Mouse (Mus musculus): ENCODE results near the gene Chst4. TPM values are rescaled to one million over a fixed set of nuclear protein-coding genes. Genes with fewer than 3 reads are reported as not detected.
"Not testable (repeated sequence)": the region's sequence is repeated elsewhere in the genome, so short reads cannot be mapped to it uniquely, and the experiment has no call there.

Gene Chst4
- polyA plus RNA-seq, 1 experiment from 2014 or later: 1.9 TPM

DNA sequence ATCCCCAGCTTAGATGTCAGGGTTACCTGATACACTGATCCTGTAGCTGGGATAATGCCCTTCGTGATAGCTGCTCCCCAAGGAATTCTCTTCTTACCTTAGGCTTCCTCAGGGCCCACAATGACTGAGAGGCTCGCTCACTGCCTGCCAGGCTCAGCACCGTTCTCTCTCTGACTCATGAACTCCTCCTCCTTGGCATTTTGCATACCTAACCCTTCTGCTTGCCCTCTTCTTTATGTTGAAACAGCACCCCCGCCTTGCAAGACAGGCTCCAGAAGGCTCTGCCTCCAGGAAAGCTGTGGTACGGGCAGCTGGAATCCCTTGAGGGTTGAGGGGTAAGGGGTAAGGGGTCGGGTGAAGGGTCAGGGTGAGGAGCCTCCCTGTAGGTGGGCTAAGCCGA lies 324 bp downstream of the Chst4 start:
- Histone ChIP-seq H3K27ac (ENCODE audit: low read length) (no peak overlapping the region), H3K9me3 (ENCODE audit: low read length) (no peaks in the 10 kb centered on the region), H3K36me3 (ENCODE audit: insufficient read depth, low read length) (no peaks in the 10 kb centered on the region), H3K27me3 (replicated peaks; ENCODE audit: insufficient read depth, low read length) (no peaks in the 10 kb centered on the region), H3K4me3 (ENCODE audit: low read depth, low read length) (no peak overlapping the region), H3K4me2 (replicated peaks; ENCODE audit: low read depth, low read length) (no peak overlapping the region), H3K4me1 (ENCODE audit: insufficient read depth, low read depth, low read length) (no peaks in the 10 kb centered on the region), H3K9ac (replicated peaks; ENCODE audit: low read depth) (no peak overlapping the region)
- DNase-seq (ENCODE audit: low spot score): peak; percentile 66
- peak; percentile 70 for ATAC-seq
- 19% methylated on average over 7 of the region's 7 CpGs for WGBS
- TF ChIP-seq EP300 (IDR thresholded peaks at IDR 0.05) (no peak), CTCF (IDR thresholded peaks at IDR 0.05) (no peak)

DNA sequence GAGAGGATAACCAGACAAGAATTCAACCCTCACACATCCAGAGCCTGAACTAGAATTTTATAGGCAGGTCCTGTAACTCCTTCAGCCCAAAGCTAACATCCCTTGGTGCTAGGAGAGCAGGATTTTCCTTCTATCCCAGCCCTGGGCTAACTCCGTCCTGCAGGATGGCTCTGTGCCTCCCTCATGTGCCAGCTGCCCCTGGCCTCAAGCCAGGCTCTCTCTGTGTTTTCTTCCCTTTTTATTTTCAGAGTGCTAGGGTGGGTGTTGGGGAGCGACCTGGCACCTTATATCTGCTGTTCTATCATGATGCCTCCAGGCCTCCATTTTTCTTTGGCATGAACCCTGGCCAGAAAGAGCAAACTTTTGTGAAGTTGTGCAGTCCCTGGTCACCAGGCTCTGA lies 3.4 kb downstream of the Chst4 start:
- no peak overlapping the region for H3K9ac ChIP-seq (replicated peaks; ENCODE audit: low read depth)
- DNase-seq (ENCODE audit: low spot score): no peak
- H3K4me2 ChIP-seq (replicated peaks; ENCODE audit: low read depth, low read length): no peak overlapping the region
- no peaks in the 10 kb centered on the region for H3K36me3 ChIP-seq (ENCODE audit: insufficient read depth, low read length)
- no peaks in the 10 kb centered on the region for H3K4me1 ChIP-seq (ENCODE audit: insufficient read depth, low read depth, low read length)
- H3K9me3 ChIP-seq (ENCODE audit: low read length): no peaks in the 10 kb centered on the region
- H3K4me3 ChIP-seq (ENCODE audit: low read depth, low read length): no peak overlapping the region
- ATAC-seq: no peak
- no peak overlapping the region for H3K27ac ChIP-seq (ENCODE audit: low read length)
- whole genome bisulfite sequencing: 34% methylated on average over 2 of the region's 2 CpGs
- no peaks in the 10 kb centered on the region for H3K27me3 ChIP-seq (replicated peaks; ENCODE audit: insufficient read depth, low read length)
- no peak for TF ChIP-seq EP300 (IDR thresholded peaks at IDR 0.05)
- no peak for TF ChIP-seq CTCF (IDR thresholded peaks at IDR 0.05)

DNA sequence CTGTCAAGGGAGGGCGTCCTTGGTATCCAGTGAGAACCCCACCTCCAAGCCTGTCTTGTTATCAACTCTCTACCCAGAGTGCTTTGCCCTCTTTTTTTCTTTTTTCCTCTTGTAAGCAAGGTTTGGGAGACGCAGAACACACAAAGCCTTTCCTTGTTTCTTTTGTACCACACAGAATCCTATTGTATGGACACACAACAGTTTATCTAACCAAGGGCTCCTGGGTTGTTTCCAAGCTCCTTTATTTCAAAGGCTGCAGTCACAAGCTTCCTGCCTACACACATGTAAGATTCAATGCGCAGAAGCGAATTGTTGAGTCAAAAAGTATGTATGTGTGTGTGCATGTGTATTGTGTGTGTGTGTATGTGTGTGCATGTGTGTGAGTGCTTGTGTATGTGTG lies 5.2 kb downstream of the Chst4 start:
- no peak overlapping the region for H3K9ac ChIP-seq (replicated peaks; ENCODE audit: low read depth)
- no peaks in the 10 kb centered on the region for H3K27me3 ChIP-seq (replicated peaks; ENCODE audit: insufficient read depth, low read length)
- no peak overlapping the region for H3K4me3 ChIP-seq (ENCODE audit: low read depth, low read length)
- TF ChIP-seq CTCF (IDR thresholded peaks at IDR 0.05) (no peak), EP300 (IDR thresholded peaks at IDR 0.05) (no peak)
- H3K9me3 ChIP-seq (ENCODE audit: low read length): no peaks in the 10 kb centered on the region
- ATAC-seq: no peak
- no peaks in the 10 kb centered on the region for H3K36me3 ChIP-seq (ENCODE audit: insufficient read depth, low read length)
- WGBS: 67% methylated on average over 4 of the region's 4 CpGs
- no peak overlapping the region for H3K27ac ChIP-seq (ENCODE audit: low read length)
- no peaks in the 10 kb centered on the region; the same call in 1 of the 2 replicates for H3K4me1 ChIP-seq (ENCODE audit: insufficient read depth, low read depth, low read length)
- no peak for DNase-seq (ENCODE audit: low spot score)
- no peak overlapping the region for H3K4me2 ChIP-seq (replicated peaks; ENCODE audit: low read depth, low read length)

DNA sequence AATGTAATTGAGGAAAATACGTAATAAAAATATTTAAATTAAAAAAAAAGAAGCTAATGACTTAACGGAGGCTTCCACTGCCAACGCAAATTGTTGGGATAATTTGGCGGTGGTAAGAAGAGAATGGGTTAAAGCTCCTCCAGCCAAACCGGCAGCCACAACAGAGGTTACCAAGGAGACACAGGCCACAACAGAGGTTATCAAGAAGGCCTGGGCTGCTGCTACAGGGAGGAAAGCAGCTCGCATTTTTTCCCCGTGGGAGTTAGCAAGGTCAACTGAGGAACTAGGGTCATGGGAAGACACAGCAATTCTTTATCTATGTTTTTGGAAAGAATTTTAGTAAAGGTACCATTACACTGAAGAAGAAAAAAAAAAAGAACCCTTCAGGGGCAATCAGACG lies 5.8 kb downstream of the Chst4 start:
- not testable (repeated sequence) for H3K9ac ChIP-seq (replicated peaks; ENCODE audit: low read depth); H3K4me3 ChIP-seq (ENCODE audit: low read depth, low read length); H3K36me3 ChIP-seq (ENCODE audit: insufficient read depth, low read length); H3K4me1 ChIP-seq (ENCODE audit: insufficient read depth, low read depth, low read length); H3K27ac ChIP-seq (ENCODE audit: low read length); ATAC-seq; H3K27me3 ChIP-seq (replicated peaks; ENCODE audit: insufficient read depth, low read length); H3K4me2 ChIP-seq (replicated peaks; ENCODE audit: low read depth, low read length); H3K9me3 ChIP-seq (ENCODE audit: low read length)
- DNase-seq (ENCODE audit: low spot score): peak; percentile 22
- WGBS: 42% methylated on average over 8 of the region's 8 CpGs

DNA sequence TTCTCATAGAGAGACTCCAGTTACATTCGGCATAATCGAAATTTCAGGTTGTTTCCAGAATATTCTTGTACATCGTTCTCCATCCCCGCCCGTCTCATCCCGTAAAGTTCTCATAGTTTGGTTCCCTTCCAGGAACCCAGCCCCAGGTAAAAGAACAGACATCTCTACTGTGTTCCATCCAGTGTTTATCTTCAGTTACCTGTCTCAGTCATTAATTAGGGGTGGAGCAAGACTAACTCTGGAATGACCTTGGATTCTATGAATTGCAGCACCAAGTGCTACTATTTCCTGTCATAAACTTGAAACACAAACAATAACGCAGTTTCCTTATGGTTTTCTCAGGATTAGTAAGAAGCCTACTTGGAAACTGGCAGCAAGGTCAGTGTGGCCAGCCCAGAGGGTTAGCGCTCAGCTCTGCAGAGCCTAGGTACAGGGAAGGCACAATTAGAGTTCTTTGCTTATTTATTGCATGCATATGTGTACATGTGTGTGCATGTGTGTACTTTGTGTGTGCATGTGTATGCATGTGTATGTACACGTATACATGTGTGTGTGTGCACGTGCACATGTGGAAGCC lies 16.7 kb downstream of the Chst4 start:
- H3K27me3 ChIP-seq (replicated peaks; ENCODE audit: insufficient read depth, low read length): no peaks in the 10 kb centered on the region
- no peaks in the 10 kb centered on the region for H3K9me3 ChIP-seq (ENCODE audit: low read length)
- H3K4me2 ChIP-seq (replicated peaks; ENCODE audit: low read depth, low read length): no peak overlapping the region
- ATAC-seq (no peak), DNase-seq (ENCODE audit: low spot score) (no peak)
- WGBS: 84% methylated on average over 10 of the region's 10 CpGs
- no peaks in the 10 kb centered on the region for H3K36me3 ChIP-seq (ENCODE audit: insufficient read depth, low read length)
- no peak overlapping the region for H3K27ac ChIP-seq (ENCODE audit: low read length)
- no peak overlapping the region for H3K4me3 ChIP-seq (ENCODE audit: low read depth, low read length)
- TF ChIP-seq CTCF (IDR thresholded peaks at IDR 0.05) (no peak), EP300 (IDR thresholded peaks at IDR 0.05) (no peak)
- H3K4me1 ChIP-seq (ENCODE audit: insufficient read depth, low read depth, low read length): no peaks in the 10 kb centered on the region
- H3K9ac ChIP-seq (replicated peaks; ENCODE audit: low read depth): no peak overlapping the region

DNA sequence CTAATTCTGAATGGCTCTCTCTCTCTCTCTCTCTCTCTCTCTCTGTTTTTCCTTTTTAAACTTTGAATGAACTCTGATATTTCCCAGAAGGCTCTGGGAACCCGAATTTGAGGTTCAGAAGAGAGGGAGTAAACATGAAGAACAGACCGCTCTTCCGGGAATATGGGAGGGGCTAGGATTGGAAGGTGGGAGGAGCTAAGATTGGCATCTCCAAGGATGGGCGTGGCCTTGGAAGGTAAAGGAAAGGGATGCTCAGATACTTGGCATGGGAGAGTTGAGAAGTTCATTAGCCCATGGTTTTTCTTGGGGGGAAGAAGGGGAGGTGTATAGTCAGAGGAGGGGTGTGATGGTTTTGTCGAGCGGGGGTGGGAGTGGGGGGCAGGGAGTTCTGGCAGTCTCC lies 17.5 kb downstream of the Chst4 start:
- no peak overlapping the region for H3K9ac ChIP-seq (replicated peaks; ENCODE audit: low read depth)
- no peak overlapping the region for H3K27ac ChIP-seq (ENCODE audit: low read length)
- no peaks in the 10 kb centered on the region for H3K27me3 ChIP-seq (replicated peaks; ENCODE audit: insufficient read depth, low read length)
- no peaks in the 10 kb centered on the region for H3K4me1 ChIP-seq (ENCODE audit: insufficient read depth, low read depth, low read length)
- no peak for TF ChIP-seq CTCF (IDR thresholded peaks at IDR 0.05)
- TF ChIP-seq EP300 (IDR thresholded peaks at IDR 0.05): no peak
- no peak overlapping the region for H3K4me3 ChIP-seq (ENCODE audit: low read depth, low read length)
- no peaks in the 10 kb centered on the region for H3K9me3 ChIP-seq (ENCODE audit: low read length)
- H3K4me2 ChIP-seq (replicated peaks; ENCODE audit: low read depth, low read length): no peak overlapping the region
- no peak for ATAC-seq
- 42% methylated on average over 6 of the region's 6 CpGs for WGBS
- peak; percentile 7 for DNase-seq (ENCODE audit: low spot score)
- no peaks in the 10 kb centered on the region for H3K36me3 ChIP-seq (ENCODE audit: insufficient read depth, low read length)

DNA sequence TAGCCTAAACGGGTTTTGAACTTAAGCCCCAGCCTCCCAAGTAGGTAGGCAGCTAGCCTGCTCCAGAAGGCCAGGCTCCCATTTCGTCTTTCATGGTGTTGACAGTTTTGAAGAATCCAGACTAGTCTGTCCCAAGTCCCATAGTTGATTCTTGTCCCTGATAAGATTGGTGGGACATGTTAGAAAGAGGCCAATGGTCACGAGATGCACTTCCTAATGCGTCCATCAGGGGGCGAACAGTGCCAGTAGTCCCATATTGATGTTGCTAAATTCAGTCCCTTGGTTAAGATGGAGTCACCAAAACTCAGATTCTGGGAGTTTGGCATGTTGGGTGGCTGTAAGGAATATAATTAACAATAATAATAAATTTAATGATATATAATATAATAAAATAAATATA lies 28.7 kb downstream of the Chst4 start:
- ATAC-seq: no peak
- H3K36me3 ChIP-seq (ENCODE audit: insufficient read depth, low read length): no peaks in the 10 kb centered on the region
- H3K27ac ChIP-seq (ENCODE audit: low read length): no peak overlapping the region
- H3K4me3 ChIP-seq (ENCODE audit: low read depth, low read length): no peak overlapping the region
- DNase-seq (ENCODE audit: low spot score): peak; percentile 59
- H3K27me3 ChIP-seq (replicated peaks; ENCODE audit: insufficient read depth, low read length): no peaks in the 10 kb centered on the region
- no peak overlapping the region for H3K4me2 ChIP-seq (replicated peaks; ENCODE audit: low read depth, low read length)
- 31% methylated on average over 5 of the region's 5 CpGs for WGBS
- no peak overlapping the region for H3K9ac ChIP-seq (replicated peaks; ENCODE audit: low read depth)
- no peaks in the 10 kb centered on the region for H3K9me3 ChIP-seq (ENCODE audit: low read length)
- peak; percentile 86 for TF ChIP-seq CTCF (IDR thresholded peaks at IDR 0.05)
- TF ChIP-seq EP300 (IDR thresholded peaks at IDR 0.05): no peak
- no peaks in the 10 kb centered on the region for H3K4me1 ChIP-seq (ENCODE audit: insufficient read depth, low read depth, low read length)

Measured in lung, postnatal 0 days (tissue).